Mouse (Mus musculus) bone marrow macrophage, adult 2 months (primary cell): ENCODE measurements around the gene Ceacam19.

Experiments used
- CTCF ChIP-seq: IDR thresholded peaks from 2 replicates; pipeline ENCODE4 v1.5.1; 2012; ENCODE audit warnings: low read depth, mild to moderate bottlenecking, low read length, moderate library complexity
- POLR2A ChIP-seq: IDR thresholded peaks from 2 replicates; pipeline ENCODE4 v1.6.1; 2012; ENCODE audit warnings: mild to moderate bottlenecking, low read depth, low read length, borderline replicate concordance

DNA sequence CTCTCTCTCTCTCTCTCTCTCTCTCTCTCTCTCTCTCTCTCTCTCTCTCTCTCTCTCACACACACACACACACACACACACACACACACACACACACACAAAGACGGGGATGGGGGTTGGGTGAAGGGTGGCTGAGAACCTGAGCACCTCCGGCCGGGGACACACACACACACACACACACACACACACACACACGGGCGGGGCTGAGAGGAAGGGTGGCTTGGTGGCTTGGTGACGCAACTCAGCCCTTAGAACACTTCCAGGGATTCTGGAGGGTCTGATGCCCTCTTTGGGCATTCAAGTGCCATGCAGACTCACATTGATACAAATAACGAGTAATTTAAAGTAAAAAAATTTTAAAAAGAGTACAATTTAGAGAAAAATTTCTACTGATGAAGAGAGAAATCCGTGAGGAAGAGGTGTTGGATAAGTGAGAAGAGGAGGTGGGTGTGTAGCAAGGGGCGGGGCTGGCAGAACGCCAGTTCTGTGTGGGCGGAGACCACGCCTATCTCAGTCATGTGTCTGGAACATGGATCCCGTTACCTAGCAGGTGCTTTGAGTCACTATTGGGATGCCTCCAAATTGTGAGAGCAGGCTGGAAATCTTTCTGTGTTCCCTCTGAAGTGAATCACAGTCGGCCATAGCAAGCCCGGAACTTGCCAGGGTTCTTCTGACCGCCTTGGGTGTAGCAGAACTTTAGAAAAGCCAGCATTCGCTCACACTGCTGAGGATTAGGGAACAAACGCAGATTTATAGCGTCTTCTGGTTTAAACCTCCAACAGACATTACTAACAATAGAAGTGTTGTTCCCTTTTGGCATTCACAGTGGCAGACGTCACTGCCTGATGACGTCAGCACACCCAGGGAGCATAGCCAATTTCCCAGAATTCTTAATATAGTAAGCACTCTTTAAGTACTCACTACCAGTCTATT, 45.4 kb upstream of the Ceacam19 start:
- no peak for TF ChIP-seq CTCF
- no peak for TF ChIP-seq POLR2A
